Mouse (Mus musculus) liver, embryonic 11.5 days (tissue): ENCODE measurements around the gene Gm49352. TPM values are rescaled to one million over a fixed set of nuclear protein-coding genes. Genes with fewer than 3 reads are reported as not detected.
"Not testable (repeated sequence)": the region's sequence is repeated elsewhere in the genome, so short reads cannot be mapped to it uniquely, and the experiment has no call there.

Experiments used
- ATAC-seq: fragments of 200-750 bp; cut with Nextera tagmentation; replicated peaks from 2 replicates; pipeline ENCODE4 v1.8.0; 2017; ENCODE audit warnings: moderate number of reproducible peaks, mild to moderate bottlenecking, moderate TSS enrichment, moderate library complexity; ENCODE audit not compliant: low FRiP score
- DNase-seq: peaks from one replicate; pipeline ENCODE4 v3.0.0-alpha.2; 2017; ENCODE audit warnings: low spot score
- H3K27ac ChIP-seq: fragments of 300-500 bp; sonication (generic); 2 replicates; pipeline ENCODE4 v1.5.1; 2014; ENCODE audit warnings: mild to moderate bottlenecking, low read depth, low read length, control low read depth
- H3K27me3 ChIP-seq: fragments of 300-500 bp; sonication (generic); replicated peaks from 2 replicates; pipeline ENCODE4 v1.6.1; 2014; ENCODE audit warnings: low read length, mixed read lengths; ENCODE audit not compliant: control insufficient read depth, insufficient read depth
- H3K36me3 ChIP-seq: fragments of 300-500 bp; sonication (generic); 2 replicates; pipeline ENCODE4 v1.6.1; 2014; ENCODE audit warnings: mild to moderate bottlenecking, low read length, moderate library complexity, mixed read lengths; ENCODE audit not compliant: control insufficient read depth, insufficient read depth
- H3K4me1 ChIP-seq: fragments of 300-500 bp; sonication (generic); replicated peaks from 2 replicates; pipeline ENCODE4 v1.6.1; 2014; ENCODE audit warnings: low read length, mixed read lengths; ENCODE audit not compliant: control insufficient read depth, insufficient read depth
- H3K4me2 ChIP-seq: fragments of 300-500 bp; sonication (generic); 2 replicates; pipeline ENCODE4 v1.6.1; 2014; ENCODE audit warnings: mild to moderate bottlenecking, control low read depth, moderate library complexity
- H3K4me3 ChIP-seq: fragments of 300-500 bp; sonication (generic); 2 replicates; pipeline ENCODE4 v1.5.1; 2014; ENCODE audit warnings: low read depth, low read length, control low read depth
- H3K9ac ChIP-seq: fragments of 300-500 bp; sonication (generic); 2 replicates; pipeline ENCODE4 v1.6.1; 2014; ENCODE audit warnings: low read depth, low read length, control low read depth
- H3K9me3 ChIP-seq: fragments of 300-500 bp; sonication (generic); 2 replicates; pipeline ENCODE4 v1.6.1; 2016; ENCODE audit warnings: low read length, inconsistent platforms, mixed read lengths; ENCODE audit not compliant: control insufficient read depth
- WGBS: fragments of 180-500 bp; shearing (Covaris S2); extraction: QIAGEN DNeasy Blood & Tissue Kit; methylation state at CpG from one replicate; pipeline ENCODE4 v1.1.7; 2014; 5-methylcytosine and 5-hydroxymethylcytosine counted together
- polyA plus RNA-seq: library from polyadenylated mRNA; unstranded; fragments of >200 nt; fragmentation: Nextera tagmentation; extraction: Ambion mirVana; gene quantifications from 2 replicates; pipeline ENCODE4 v1.2.1, GENCODE M21; 2014

Gene Gm49352
- polyA plus RNA-seq, result not detected in 2 replicates

DNA sequence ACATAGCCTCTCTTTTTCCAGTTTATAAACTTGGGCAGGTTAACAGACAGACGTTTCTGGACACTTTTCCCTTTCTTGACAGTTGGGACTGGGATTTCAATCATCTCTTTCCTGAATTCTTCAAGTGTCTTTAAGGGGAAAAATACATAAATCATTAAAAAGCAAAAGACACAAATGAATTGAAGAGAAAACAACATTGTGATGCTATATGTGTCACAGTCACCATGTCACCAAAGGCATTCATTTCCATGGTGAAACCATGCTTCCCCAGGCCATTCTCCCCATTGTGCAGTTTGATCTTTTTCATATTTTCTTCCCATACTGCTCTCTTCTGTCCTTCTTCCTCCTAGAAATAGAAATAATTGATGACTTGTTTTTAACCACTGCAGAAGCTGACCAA, at the start of gene Gm49352:
Gene Gm49352, minus strand, starts transcription at position 101 of the 400 bp plus-strand sequence.
- not testable (repeated sequence) for H3K9me3 ChIP-seq, H3K4me3 ChIP-seq, H3K36me3 ChIP-seq, DNase-seq, H3K27me3 ChIP-seq, ATAC-seq, H3K27ac ChIP-seq, H3K9ac ChIP-seq, H3K4me2 ChIP-seq, H3K4me1 ChIP-seq
- WGBS, result 25% methylated on average over 1 of the region's 1 CpGs

DNA sequence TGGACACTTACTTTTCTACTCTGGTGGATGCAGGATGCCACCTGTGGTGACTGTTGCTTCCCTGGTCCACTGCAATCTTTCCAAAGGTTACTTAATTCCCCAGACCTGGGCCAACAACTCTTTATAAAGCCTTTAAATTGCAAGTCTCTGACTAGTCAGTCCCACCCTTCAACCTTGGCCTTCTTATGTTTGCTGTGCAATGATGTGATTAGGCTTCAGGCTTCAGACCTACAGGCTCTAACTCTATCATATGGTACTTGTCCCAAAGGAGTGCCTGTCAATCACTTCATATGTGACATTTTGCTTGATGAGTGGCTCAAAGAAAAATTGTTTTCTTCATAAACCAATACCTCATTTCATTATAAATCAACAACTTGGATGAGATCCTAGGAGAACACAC, 2.1 kb upstream of the Gm49352 start, which contains the start of gene Cts3:
Gene Cts3, minus strand, starts transcription at position 101 of the 400 bp plus-strand sequence.
- ATAC-seq, result no peak
- Histone ChIP-seq H3K36me3 (no peaks in the 10 kb centered on the region), H3K4me1 (no peaks in the 10 kb centered on the region), H3K9me3 (peaks cover 3% of the 10 kb centered on the region), H3K27ac (no peak within 1 kb of the TSS), H3K4me3 (no peak within 1 kb of the TSS), H3K27me3 (no peaks in the 10 kb centered on the region), H3K9ac (no peak within 1 kb of the TSS), H3K4me2 (no peak within 1 kb of the TSS)
- no peak for DNase-seq

DNA sequence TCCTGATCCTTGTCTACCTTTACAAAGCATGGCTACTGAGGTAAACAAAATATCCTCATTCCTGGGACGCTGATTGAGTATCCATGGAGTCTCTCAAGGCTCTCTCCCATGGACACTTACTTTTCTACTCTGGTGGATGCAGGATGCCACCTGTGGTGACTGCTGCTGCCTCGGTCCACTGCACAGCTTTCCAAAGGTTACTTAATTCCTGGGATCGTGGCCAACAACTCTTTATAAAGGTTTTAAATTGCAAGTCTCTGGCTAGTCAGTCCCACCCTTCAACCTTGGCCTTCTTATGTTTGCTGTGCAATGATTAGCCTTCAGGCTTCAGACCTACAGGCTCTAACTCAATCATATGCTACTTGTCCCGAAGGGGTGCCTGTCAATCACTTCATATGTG, 26.3 kb downstream of the Gm49352 start, which contains the start of gene Ctsm:
Gene Ctsm, minus strand, starts transcription at position 209 of the 400 bp plus-strand sequence.
- H3K4me3 ChIP-seq, result no peak within 1 kb of the TSS
- H3K4me2 ChIP-seq, result no peak within 1 kb of the TSS
- H3K9ac ChIP-seq, result no peak within 1 kb of the TSS
- ATAC-seq, result no peak
- H3K36me3 ChIP-seq, result no peaks in the 10 kb centered on the region
- H3K9me3 ChIP-seq, result peaks cover 6% of the 10 kb centered on the region
- no peak for DNase-seq
- H3K27ac ChIP-seq, result no peak within 1 kb of the TSS
- no peaks in the 10 kb centered on the region for H3K27me3 ChIP-seq
- no peaks in the 10 kb centered on the region for H3K4me1 ChIP-seq
- 68% methylated on average over 4 of the region's 4 CpGs for WGBS

Other genes with a start within 250 kb of the Gm49352 start
- not detected in 2 replicates for gene Cts7, start 210.0 kb downstream of the Gm49352 start, polyA plus RNA-seq
- not detected in 2 replicates for gene Ctsm, start 26.3 kb downstream of the Gm49352 start, polyA plus RNA-seq
- gene Cts3, start 2.0 kb upstream of the Gm49352 start, polyA plus RNA-seq, result not detected in 2 replicates